Mouse (Mus musculus): ENCODE measurements around the gene Slc41a2. TPM values are rescaled to one million over a fixed set of nuclear protein-coding genes. Genes with fewer than 3 reads are reported as not detected.
"Not testable (repeated sequence)": the region's sequence is repeated elsewhere in the genome, so short reads cannot be mapped to it uniquely, and the experiment has no call there.

Gene Slc41a2
- 1 to 10 TPM; 2.6 to 3.5 TPM for total RNA-seq (2021)
- long read RNA-seq, experiment 1, partial matches to known transcripts = 1 of 2 reads
- long read RNA-seq, experiment 1, other reads (novel, unspliced or antisense) = 1 of 2 reads
- long read RNA-seq, experiment 2, full-length matches to known transcripts = 1 of 1 reads
- long read RNA-seq, experiment 2, partial matches to known transcripts = 0 of 1 reads
- long read RNA-seq, experiment 2, other reads (novel, unspliced or antisense) = 0 of 1 reads

DNA sequence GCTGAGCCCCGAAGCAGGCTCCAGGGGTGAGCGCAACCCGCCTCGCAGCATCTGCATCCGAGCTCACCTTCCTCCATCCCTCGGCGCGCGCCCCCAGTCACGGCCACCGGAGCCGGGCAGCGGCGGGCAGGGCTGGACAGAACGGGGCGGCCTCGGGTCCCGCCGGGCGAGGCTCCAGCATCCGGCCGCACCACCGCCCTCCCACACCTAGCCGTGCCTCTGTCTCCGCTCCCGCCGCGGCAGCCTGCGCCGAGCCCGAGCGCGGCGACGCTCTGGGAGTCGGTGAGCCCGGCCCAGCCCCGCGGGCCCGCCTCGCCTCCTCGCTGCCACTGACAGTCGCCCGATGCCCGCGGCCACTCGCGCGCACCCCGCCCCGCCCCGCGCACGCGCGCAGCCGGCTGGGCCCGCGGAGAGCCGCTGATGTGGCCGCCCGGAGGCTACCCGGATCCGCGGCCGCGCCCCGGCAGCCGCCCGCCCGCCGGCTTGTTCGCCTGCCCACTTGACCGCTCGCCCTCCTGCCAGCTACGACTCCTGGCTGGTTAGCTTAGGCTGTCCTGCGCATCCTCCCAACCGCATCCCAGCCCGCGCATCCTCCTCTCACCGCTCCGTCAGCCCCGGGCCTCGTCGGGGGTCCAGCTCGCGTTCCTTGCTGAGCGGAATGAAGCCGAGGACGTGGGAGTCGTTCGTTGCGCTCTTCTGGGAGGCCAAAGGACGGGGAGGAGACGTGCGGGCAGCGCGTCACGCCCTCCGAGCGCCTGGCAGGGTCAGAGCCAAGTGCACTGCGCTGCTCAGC is at the start of gene Slc41a2:
TSS of gene Slc41a2 (minus strand) at position 724 of the 793 bp plus-strand sequence.
- DNase-seq (ENCODE audit: low spot score in 2 of 2) = peak; percentile 38 to 57

- no peak for DNase-seq (ENCODE audit: low spot score in 2 of 2)
Measured at GRCm38 (mm10) chr10:83385330-83385910, 47.7 kb upstream of the Slc41a2 start.

- no peak for DNase-seq (ENCODE audit: low spot score in 2 of 2)
Measured at GRCm38 (mm10) chr10:83384456-83385215, 47.0 kb upstream of the Slc41a2 start.

GRCm38 (mm10) chr10:83383863-83384262 is 46.2 kb upstream of the Slc41a2 start:
- no peak for DNase-seq (ENCODE audit: low spot score in 2 of 2)

- no peak for DNase-seq (ENCODE audit: low spot score in 2 of 2)
Measured at GRCm38 (mm10) chr10:83382988-83383387, 45.3 kb upstream of the Slc41a2 start.

- DNase-seq (ENCODE audit: low spot score in 2 of 2) = no peak
Measured at GRCm38 (mm10) chr10:83382528-83382927, 44.8 kb upstream of the Slc41a2 start.

GRCm38 (mm10) chr10:83380501-83380900 is 42.8 kb upstream of the Slc41a2 start:
- no peak for DNase-seq (ENCODE audit: low spot score in 2 of 2)

GRCm38 (mm10) chr10:83378083-83378833 is 40.6 kb upstream of the Slc41a2 start:
- DNase-seq (ENCODE audit: low spot score in 2 of 2) = no peak

GRCm38 (mm10) chr10:83376911-83377682 is 39.4 kb upstream of the Slc41a2 start:
- DNase-seq (ENCODE audit: low spot score in 2 of 2) = no peak

DNA sequence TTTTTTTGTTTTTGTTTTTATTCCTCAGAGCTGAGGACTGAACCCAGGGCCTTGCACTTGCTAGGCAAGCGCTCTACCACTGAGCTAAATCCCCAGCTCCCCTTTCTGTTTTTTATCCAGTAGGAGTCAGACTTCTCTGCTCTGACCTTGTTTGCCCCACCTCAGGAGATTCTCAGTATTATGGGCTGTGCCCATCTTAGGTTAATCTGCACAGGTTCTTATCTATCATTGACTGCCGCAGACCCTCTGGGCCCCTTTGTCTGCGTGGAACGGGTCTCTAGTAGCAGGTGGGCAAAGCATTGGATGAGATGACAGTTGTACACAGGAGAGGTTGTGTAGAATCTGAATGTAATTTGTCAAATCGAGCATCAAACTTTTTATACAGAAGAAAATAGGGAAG is 37.8 kb upstream of the Slc41a2 start:
- DNase-seq (ENCODE audit: low spot score in 2 of 2) = not testable (repeated sequence)

- DNase-seq (ENCODE audit: low spot score in 2 of 2) = no peak
Measured at GRCm38 (mm10) chr10:83374045-83374656, 36.5 kb upstream of the Slc41a2 start.

DNA sequence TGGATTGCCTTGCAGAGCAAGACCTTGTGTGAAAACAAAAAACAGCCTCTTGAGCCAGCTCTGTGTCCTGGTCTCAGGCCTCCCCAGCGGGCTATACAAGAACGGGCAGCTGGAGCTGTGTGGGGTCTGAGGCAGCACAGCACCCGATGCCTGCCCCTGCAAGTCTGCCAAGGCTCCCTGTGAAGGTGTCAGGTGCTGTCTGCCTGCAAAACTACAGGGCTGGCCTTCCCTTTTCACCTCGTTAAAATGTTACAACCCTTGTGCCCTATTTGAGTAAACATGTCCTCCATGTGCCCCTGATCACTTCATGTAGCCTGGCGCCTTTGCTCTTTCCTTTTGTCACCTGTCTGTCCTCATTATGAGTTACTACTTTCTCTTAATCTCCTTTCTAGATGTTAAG is 31.2 kb upstream of the Slc41a2 start:
- DNase-seq (ENCODE audit: low spot score in 2 of 2) = no peak

- DNase-seq (ENCODE audit: low spot score in 2 of 2) = no peak
Measured at GRCm38 (mm10) chr10:83363451-83363850, 25.8 kb upstream of the Slc41a2 start.

DNA sequence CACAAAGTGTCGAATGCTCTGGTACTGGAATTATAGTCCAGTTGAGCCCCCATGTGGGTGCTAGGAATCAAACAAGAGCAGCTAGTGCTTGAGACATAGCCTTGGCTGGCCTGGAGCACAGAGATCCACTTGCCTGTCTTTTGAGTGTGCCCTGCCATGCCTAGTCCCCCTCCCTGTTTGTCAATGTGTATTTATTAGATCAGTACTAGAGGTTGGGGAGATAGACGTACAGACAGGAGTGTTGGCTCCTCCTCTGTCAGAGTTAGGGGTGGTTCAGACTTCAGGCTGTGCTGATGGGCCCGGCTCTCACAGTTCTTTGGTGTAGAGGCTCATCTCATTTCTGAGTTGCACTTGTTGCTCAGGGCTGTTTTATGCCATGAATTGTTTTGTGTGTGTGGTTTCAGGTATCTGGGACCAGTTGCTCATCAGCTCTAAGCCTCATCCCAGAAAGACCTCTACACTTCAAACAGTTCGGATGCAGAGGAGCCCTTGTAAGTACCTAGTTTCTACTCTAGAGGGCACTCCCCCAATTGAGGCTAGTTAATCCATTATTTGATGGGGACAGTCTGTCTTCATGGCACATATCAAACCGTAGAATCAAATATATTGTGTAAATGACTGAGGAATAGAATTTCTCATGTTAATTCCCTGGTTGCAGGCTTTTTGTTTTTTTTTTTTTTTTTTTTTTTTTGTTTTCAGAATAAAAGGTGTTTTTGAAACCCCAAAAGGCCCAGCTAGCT is 24.1 kb upstream of the Slc41a2 start:
- no peak for DNase-seq (ENCODE audit: low spot score in 2 of 2)

- no peak for DNase-seq (ENCODE audit: low spot score in 2 of 2)
Measured at GRCm38 (mm10) chr10:83360356-83360755, 22.7 kb upstream of the Slc41a2 start.

- DNase-seq (ENCODE audit: low spot score in 2 of 2) = peak; percentile 91 to 96
Measured at GRCm38 (mm10) chr10:83359956-83360355, 22.3 kb upstream of the Slc41a2 start, which contains the start of gene D10Wsu102e. D10Wsu102e (plus strand) TSS chr10:83360221.

DNA sequence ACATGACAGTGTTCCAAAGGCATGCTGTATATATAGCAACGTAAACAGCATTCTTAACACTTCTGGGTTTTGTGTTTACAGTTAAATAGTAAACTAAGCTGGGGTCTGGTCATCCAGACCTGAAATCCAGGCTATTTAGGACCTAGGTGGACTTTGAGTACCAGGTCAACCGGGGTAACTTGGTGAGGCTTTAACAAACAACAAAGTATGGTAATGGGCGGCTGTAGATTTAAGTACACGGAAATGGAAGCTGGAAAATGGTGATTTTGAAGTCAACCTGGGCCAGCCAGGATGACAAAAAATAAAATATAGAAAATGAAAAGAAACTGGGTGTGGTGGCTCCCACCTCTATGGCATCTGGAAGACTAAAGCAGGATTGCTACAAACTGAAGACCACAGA is 21.8 kb upstream of the Slc41a2 start:
- no peak for DNase-seq (ENCODE audit: low spot score in 2 of 2)

- DNase-seq (ENCODE audit: low spot score in 2 of 2) = no peak
Measured at GRCm38 (mm10) chr10:83356416-83356815, 18.7 kb upstream of the Slc41a2 start.

- DNase-seq (ENCODE audit: low spot score in 2 of 2) = no peak
Measured at GRCm38 (mm10) chr10:83354333-83354719, 16.6 kb upstream of the Slc41a2 start.
